Comparison of ENCODE assay signal across 32 mouse cellular contexts in genomic region chr2:131146193-131147042, GRCm38 (mm10). TPM values are rescaled to one million over a fixed set of nuclear protein-coding genes. Genes with fewer than 3 reads are reported as not detected.
DNase-seq lines count a peak whose midpoint lies in the region; ATAC-seq and TF ChIP-seq lines count a peak whose summit lies in the region.
"Had no signal": no experiment of that assay in that cellular context is flagged by ENCODE, and none has a peak within 500 bp of the region (broad histone marks: within the 10 kb centered on the region; RNA-seq: fewer than 3 reads in every experiment).

No protein-coding gene starts in this region.

- no peaks in the 10 kb centered on the region for H3K27me3 ChIP-seq in limb, embryonic 13.5 days
- no peaks in the 10 kb centered on the region for H3K27me3 ChIP-seq in limb, embryonic 10.5 days (ENCODE audit: low read depth, poor library complexity, severe bottlenecking)
- no peaks in the 10 kb centered on the region for H3K27me3 ChIP-seq in neural tube, embryonic 11.5 days (ENCODE audit: control insufficient read depth, insufficient read depth, low read length)
- H3K27me3 ChIP-seq in neural tube, embryonic 15.5 days (replicated peaks) = no peaks in the 10 kb centered on the region
- H3K27me3 ChIP-seq: embryonic facial prominence, embryonic 12.5 days; hindbrain, embryonic 13.5 days; kidney, embryonic 15.5 days; midbrain, embryonic 15.5 days had no signal

- WGBS in limb, embryonic 13.5 days = 84% methylated on average over 21 of the region's 21 CpGs
- WGBS in limb, embryonic 10.5 days = 87% methylated on average over 21 of the region's 21 CpGs
- WGBS in neural tube, embryonic 11.5 days = 93% methylated on average over 21 of the region's 21 CpGs
- 90% methylated on average over 21 of the region's 21 CpGs for WGBS in neural tube, embryonic 15.5 days

- H3K9ac ChIP-seq in limb, embryonic 13.5 days = no peak overlapping the region; the same call in 1 of the 2 replicates
- H3K9ac ChIP-seq in neural tube, embryonic 11.5 days (ENCODE audit: low read length) = no peak overlapping the region
- no peak overlapping the region for H3K9ac ChIP-seq in neural tube, embryonic 15.5 days (replicated peaks)
- H3K9ac ChIP-seq: embryonic facial prominence, embryonic 12.5 days; hindbrain, embryonic 13.5 days; kidney, embryonic 15.5 days; midbrain, embryonic 15.5 days had no signal

- no peak for DNase-seq in gastrocnemius, adult 2 months
- no peak for DNase-seq in gastrocnemius, postnatal 4 days (ENCODE audit: low spot score in 2 of 2)
- no peak for DNase-seq in limb, embryonic 10.5 days (ENCODE audit: low spot score)
- DNase-seq in neural tube, embryonic 11.5 days (ENCODE audit: low spot score) = peak; percentile 7
- DNase-seq in cerebellum, adult 18-20 months = no peak
- DNase-seq: adrenal gland, postnatal 36 days; cerebellum, adult 11-12 months; cerebellum, postnatal 14 days; kidney, adult 11 months; kidney, postnatal 36 days; layer of hippocampus, postnatal 36 days; lung, adult 2 months; lung, postnatal 14 days; thymus, adult 18-20 months had no signal

- peaks cover 97% of the 10 kb centered on the region for H3K36me3 ChIP-seq in limb, embryonic 13.5 days
- peaks cover 99% of the 10 kb centered on the region for H3K36me3 ChIP-seq in limb, embryonic 10.5 days
- H3K36me3 ChIP-seq in neural tube, embryonic 11.5 days (ENCODE audit: control insufficient read depth, insufficient read depth, low read length) = peaks cover 32% of the 10 kb centered on the region
- peaks cover 68% of the 10 kb centered on the region for H3K36me3 ChIP-seq in neural tube, embryonic 15.5 days

- ATAC-seq in limb, embryonic 13.5 days (ENCODE audit: low FRiP score, low read depth) = 0 out of 2 replicates have a peak, but pooled peaks have one; percentile 6
- no peak for ATAC-seq in neural tube, embryonic 11.5 days (ENCODE audit: insufficient read depth, low FRiP score, low TSS enrichment)
- no peak; the same call in 1 of the 2 replicates for ATAC-seq in neural tube, embryonic 15.5 days (ENCODE audit: low FRiP score)
- ATAC-seq: CD4-positive, CD25-positive, alpha-beta regulatory T cell, adult 4 months; midbrain, embryonic 15.5 days had no signal

- no peaks in the 10 kb centered on the region for H3K9me3 ChIP-seq in limb, embryonic 13.5 days
- H3K9me3 ChIP-seq in limb, embryonic 10.5 days (replicated peaks) = no peaks in the 10 kb centered on the region
- H3K9me3 ChIP-seq in neural tube, embryonic 11.5 days (ENCODE audit: control insufficient read depth, low read length) = no peaks in the 10 kb centered on the region
- no peaks in the 10 kb centered on the region for H3K9me3 ChIP-seq in neural tube, embryonic 15.5 days (replicated peaks)
- H3K9me3 ChIP-seq: embryonic facial prominence, embryonic 12.5 days; hindbrain, embryonic 13.5 days; kidney, embryonic 15.5 days; midbrain, embryonic 15.5 days had no signal

- H3K4me2 ChIP-seq in limb, embryonic 13.5 days (replicated peaks) = no peak overlapping the region
- no peak overlapping the region for H3K4me2 ChIP-seq in neural tube, embryonic 11.5 days (ENCODE audit: low read depth)
- H3K4me2 ChIP-seq in neural tube, embryonic 15.5 days = no peak overlapping the region
- H3K4me2 ChIP-seq: embryonic facial prominence, embryonic 12.5 days; hindbrain, embryonic 13.5 days; kidney, embryonic 15.5 days; midbrain, embryonic 15.5 days had no signal

- intact Hi-C loops in gastrocnemius, adult 2 months (cut with DNase I) = no loop called here

- TF ChIP-seq CTCF in gastrocnemius, adult 2 months (IDR thresholded peaks at IDR 0.05) = no peak

- no peak overlapping the region for H3K4me3 ChIP-seq in gastrocnemius, adult 2 months
- no peak overlapping the region for H3K4me3 ChIP-seq in limb, embryonic 13.5 days
- H3K4me3 ChIP-seq in limb, embryonic 10.5 days = no peak overlapping the region
- no peak overlapping the region for H3K4me3 ChIP-seq in neural tube, embryonic 11.5 days (ENCODE audit: low read depth, low read length)
- no peak overlapping the region for H3K4me3 ChIP-seq in neural tube, embryonic 15.5 days (replicated peaks)
- H3K4me3 ChIP-seq: embryonic facial prominence, embryonic 12.5 days; hindbrain, embryonic 13.5 days; kidney, embryonic 15.5 days; midbrain, embryonic 15.5 days had no signal

- H3K4me1 ChIP-seq in limb, embryonic 13.5 days = peaks cover 10% of the 10 kb centered on the region
- H3K4me1 ChIP-seq in limb, embryonic 10.5 days = peaks cover 17% of the 10 kb centered on the region
- H3K4me1 ChIP-seq in neural tube, embryonic 11.5 days (ENCODE audit: control insufficient read depth, insufficient read depth, low read length) = no peaks in the 10 kb centered on the region
- H3K4me1 ChIP-seq in neural tube, embryonic 15.5 days = no peaks in the 10 kb centered on the region; the same call in 1 of the 2 replicates
- H3K4me1 ChIP-seq: embryonic facial prominence, embryonic 12.5 days; midbrain, embryonic 15.5 days had no signal

- H3K27ac ChIP-seq in gastrocnemius, adult 2 months = 0 out of 2 replicates have a peak overlapping the region, but pooled peaks have one; percentile 38
- no peak overlapping the region; the same call in 1 of the 2 replicates for H3K27ac ChIP-seq in limb, embryonic 13.5 days
- H3K27ac ChIP-seq in limb, embryonic 10.5 days = no peak overlapping the region
- H3K27ac ChIP-seq in neural tube, embryonic 11.5 days (ENCODE audit: low read depth, low read length) = no peak overlapping the region
- H3K27ac ChIP-seq in neural tube, embryonic 15.5 days (replicated peaks) = no peak overlapping the region
- H3K27ac ChIP-seq: embryonic facial prominence, embryonic 12.5 days; hindbrain, embryonic 13.5 days; kidney, embryonic 15.5 days; midbrain, embryonic 15.5 days had no signal

RNA-seq across cellular contexts. Expression of gene Gm11037, which starts 13.1 kb away (rescaled TPM):
- total RNA-seq in gastrocnemius, adult 2 months (2021) = not detected
- not detected for total RNA-seq in gastrocnemius, postnatal 4 days (2021)
- not detected in 2 replicates for polyA plus RNA-seq in limb, embryonic 13.5 days (2015; fragmentation: Nextera tagmentation; extraction: Ambion mirVana)
- polyA plus RNA-seq in limb, embryonic 10.5 days (2016; fragmentation: Nextera tagmentation; extraction: Ambion mirVana) = not detected in 2 replicates
- polyA plus RNA-seq in neural tube, embryonic 11.5 days (2014; fragmentation: Nextera tagmentation; extraction: Ambion mirVana) = not detected in 2 replicates
- polyA plus RNA-seq in neural tube, embryonic 15.5 days (2015; fragmentation: Nextera tagmentation; extraction: Ambion mirVana) = not detected in 2 replicates
- total RNA-seq: adrenal gland, postnatal 36 days; gastrocnemius, adult 8-10 months; heart, adult 8-10 months; layer of hippocampus, adult 8-10 months; layer of hippocampus, postnatal 36 days; left cerebral cortex, postnatal 14 days; megakaryocyte progenitor cell, adult 5-6 weeks had no signal
- polyA plus RNA-seq: CD4-positive, CD25-positive, alpha-beta regulatory T cell, adult 4 months; embryonic facial prominence, embryonic 12.5 days; forebrain, embryonic 11.5 days; heart, postnatal 0 days; hindbrain, embryonic 13.5 days; kidney, embryonic 15.5 days; limb, embryonic 14.5 days; lung, adult 2 months; midbrain, embryonic 15.5 days; neural tube, embryonic 14.5 days; small intestine, adult 2 months; stomach, embryonic 16.5 days had no signal

RNA-seq across cellular contexts. Expression of gene 1700037H04Rik, which starts 13.5 kb away (rescaled TPM):
- total RNA-seq in gastrocnemius, adult 2 months (2021) = 1 to 10 TPM; 3.6 to 4.5 TPM
- total RNA-seq in gastrocnemius, postnatal 4 days (2021) = 10 to 100 TPM; 11.7 to 14.5 TPM
- polyA plus RNA-seq in limb, embryonic 13.5 days (2015; fragmentation: Nextera tagmentation; extraction: Ambion mirVana) = 55.2 and 56.0 TPM in 2 replicates
- polyA plus RNA-seq in limb, embryonic 10.5 days (2016; fragmentation: Nextera tagmentation; extraction: Ambion mirVana) = 87.5 and 97.4 TPM in 2 replicates
- polyA plus RNA-seq in neural tube, embryonic 11.5 days (2014; fragmentation: Nextera tagmentation; extraction: Ambion mirVana) = 126 and 130 TPM in 2 replicates
- polyA plus RNA-seq in neural tube, embryonic 15.5 days (2015; fragmentation: Nextera tagmentation; extraction: Ambion mirVana) = 79.1 and 83.2 TPM in 2 replicates

RNA-seq across cellular contexts. Expression of gene Hspa12b, which starts 19.3 kb away (rescaled TPM):
- 10 to 100 TPM; 11.7 to 14.8 TPM for total RNA-seq in gastrocnemius, adult 2 months (2021)
- total RNA-seq in gastrocnemius, postnatal 4 days (2021) = 10 to 100 TPM; 30.6 to 32.6 TPM
- polyA plus RNA-seq in limb, embryonic 13.5 days (2015; fragmentation: Nextera tagmentation; extraction: Ambion mirVana) = 22.0 and 22.9 TPM in 2 replicates
- polyA plus RNA-seq in limb, embryonic 10.5 days (2016; fragmentation: Nextera tagmentation; extraction: Ambion mirVana) = 14.8 and 19.7 TPM in 2 replicates
- polyA plus RNA-seq in neural tube, embryonic 11.5 days (2014; fragmentation: Nextera tagmentation; extraction: Ambion mirVana) = 4.5 and 5.0 TPM in 2 replicates
- polyA plus RNA-seq in neural tube, embryonic 15.5 days (2015; fragmentation: Nextera tagmentation; extraction: Ambion mirVana) = 6.0 and 7.7 TPM in 2 replicates
- polyA plus RNA-seq: CD4-positive, CD25-positive, alpha-beta regulatory T cell, adult 4 months had no signal

RNA-seq across cellular contexts. Expression of gene Cenpb, which starts 33.4 kb away (rescaled TPM):
- 10 to 100 TPM; 67.7 to 70.1 TPM for total RNA-seq in gastrocnemius, adult 2 months (2021)
- 10 to 100 TPM; 63.8 to 70.1 TPM for total RNA-seq in gastrocnemius, postnatal 4 days (2021)
- polyA plus RNA-seq in limb, embryonic 13.5 days (2015; fragmentation: Nextera tagmentation; extraction: Ambion mirVana) = 11.2 and 11.6 TPM in 2 replicates
- polyA plus RNA-seq in limb, embryonic 10.5 days (2016; fragmentation: Nextera tagmentation; extraction: Ambion mirVana) = 7.7 and 8.9 TPM in 2 replicates
- 10.3 and 10.8 TPM in 2 replicates for polyA plus RNA-seq in neural tube, embryonic 11.5 days (2014; fragmentation: Nextera tagmentation; extraction: Ambion mirVana)
- 11.5 and 12.6 TPM in 2 replicates for polyA plus RNA-seq in neural tube, embryonic 15.5 days (2015; fragmentation: Nextera tagmentation; extraction: Ambion mirVana)

RNA-seq across cellular contexts. Expression of gene Cdc25b, which starts 40.3 kb away (rescaled TPM):
- 1 to 10 TPM; 1.5 TPM for total RNA-seq in gastrocnemius, adult 2 months (2021)
- total RNA-seq in gastrocnemius, postnatal 4 days (2021) = 10 to 100 TPM; 18.0 to 22.4 TPM
- 57.6 and 60.3 TPM in 2 replicates for polyA plus RNA-seq in limb, embryonic 13.5 days (2015; fragmentation: Nextera tagmentation; extraction: Ambion mirVana)
- polyA plus RNA-seq in limb, embryonic 10.5 days (2016; fragmentation: Nextera tagmentation; extraction: Ambion mirVana) = 40.8 and 47.4 TPM in 2 replicates
- 108 and 115 TPM in 2 replicates for polyA plus RNA-seq in neural tube, embryonic 11.5 days (2014; fragmentation: Nextera tagmentation; extraction: Ambion mirVana)
- 21.0 and 31.3 TPM in 2 replicates for polyA plus RNA-seq in neural tube, embryonic 15.5 days (2015; fragmentation: Nextera tagmentation; extraction: Ambion mirVana)
